Mouse (Mus musculus) lung, postnatal 0 days (tissue): ENCODE data around the gene Ubn2. TPM values are rescaled to one million over a fixed set of nuclear protein-coding genes. Genes with fewer than 3 reads are reported as not detected.

Experiments
- ATAC-seq: fragments of 200-750 bp; cut with Nextera tagmentation; 2 replicates; pipeline ENCODE4 v1.8.0; 2017; ENCODE audit warnings: moderate library complexity
- DNase-seq: peaks from one replicate; pipeline ENCODE4 v3.0.0-alpha.2; 2016; ENCODE audit warnings: low spot score
- H3K27ac ChIP-seq: fragments of 300-500 bp; sonication (generic); 2 replicates; pipeline ENCODE4 v1.5.1; 2014; ENCODE audit warnings: antibody characterized with exemption, mild to moderate bottlenecking, low read length, mixed read lengths
- H3K27me3 ChIP-seq: fragments of 300-500 bp; sonication (generic); replicated peaks from 2 replicates; pipeline ENCODE4 v1.6.1; 2014; ENCODE audit warnings: low read length, mixed read lengths; ENCODE audit not compliant: insufficient read depth
- H3K36me3 ChIP-seq: fragments of 300-500 bp; sonication (generic); 2 replicates; pipeline ENCODE4 v1.6.1; 2014; ENCODE audit warnings: low read length, mixed read lengths; ENCODE audit not compliant: insufficient read depth
- H3K4me1 ChIP-seq: fragments of 300-500 bp; sonication (generic); 2 replicates; pipeline ENCODE4 v1.6.1; 2014; ENCODE audit warnings: antibody characterized with exemption, low read depth, low read length, mixed read lengths; ENCODE audit not compliant: insufficient read depth
- H3K4me2 ChIP-seq: fragments of 300-500 bp; sonication (generic); replicated peaks from 2 replicates; pipeline ENCODE4 v1.6.1; 2014; ENCODE audit warnings: low read depth, mild to moderate bottlenecking, low read length, moderate library complexity, mixed read lengths
- H3K4me3 ChIP-seq: fragments of 300-500 bp; sonication (generic); 2 replicates; pipeline ENCODE4 v1.5.1; 2014; ENCODE audit warnings: low read depth, low read length
- H3K9ac ChIP-seq: fragments of 300-500 bp; sonication (generic); replicated peaks from 2 replicates; pipeline ENCODE4 v1.6.1; 2014; ENCODE audit warnings: low read depth, mild to moderate bottlenecking
- H3K9me3 ChIP-seq: fragments of 300-500 bp; sonication (generic); 2 replicates; pipeline ENCODE4 v1.6.1; 2016; ENCODE audit warnings: low read length, mixed read lengths
- CTCF ChIP-seq: IDR thresholded peaks from 2 replicates; pipeline ENCODE4 v1.5.1; 2016; ENCODE audit warnings: antibody characterized with exemption, mild to moderate bottlenecking
- EP300 ChIP-seq: IDR thresholded peaks from 2 replicates; pipeline ENCODE4 v1.6.1; 2016; ENCODE audit warnings: antibody characterized with exemption, mild to moderate bottlenecking, control low read depth
- WGBS: fragments of 180-500 bp; shearing (Covaris S2); extraction: QIAGEN DNeasy Blood & Tissue Kit; methylation state at CpG from one replicate; pipeline ENCODE4 v1.1.7; 2014; 5-methylcytosine and 5-hydroxymethylcytosine counted together
- polyA plus RNA-seq: library from polyadenylated mRNA; unstranded; fragments of >200 nt; fragmentation: Nextera tagmentation; extraction: Ambion mirVana; gene quantifications from 2 replicates; pipeline ENCODE4 v1.2.1, GENCODE M21; 2015

Gene Ubn2
- polyA plus RNA-seq, 1 experiment from 2014 or later = 6.9 TPM

DNA sequence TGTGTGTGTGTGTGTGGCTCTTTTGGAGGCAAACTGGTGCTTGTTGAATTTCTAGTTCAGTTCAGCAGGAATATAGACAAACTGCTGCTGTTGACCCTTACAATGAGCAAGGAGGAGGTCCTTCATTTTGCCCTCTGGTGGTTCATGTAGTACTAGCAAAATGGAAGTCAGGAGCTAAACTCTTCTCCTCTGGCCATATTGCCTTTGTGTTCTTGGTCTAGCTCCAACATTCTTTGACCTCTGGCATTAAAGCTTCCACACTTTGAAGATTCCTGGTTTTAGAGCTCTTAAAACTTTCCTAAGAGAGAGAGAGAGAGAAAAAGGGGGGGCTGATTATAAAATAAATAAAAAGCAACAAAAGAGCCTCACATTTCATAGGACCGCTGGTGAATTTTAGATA, 78.3 kb downstream of the Ubn2 start:
- no peak overlapping the region for H3K4me3 ChIP-seq
- H3K9ac ChIP-seq = no peak overlapping the region
- H3K9me3 ChIP-seq = no peaks in the 10 kb centered on the region
- no peaks in the 10 kb centered on the region for H3K36me3 ChIP-seq
- DNase-seq = peak; percentile 29
- no peaks in the 10 kb centered on the region for H3K27me3 ChIP-seq
- no peak overlapping the region for H3K27ac ChIP-seq
- TF ChIP-seq CTCF = peak; percentile 36; the same call in 1 of the 2 replicates
- no peak for TF ChIP-seq EP300
- H3K4me1 ChIP-seq = no peaks in the 10 kb centered on the region
- H3K4me2 ChIP-seq = no peak overlapping the region
- 76% methylated on average over 1 of the region's 1 CpGs for WGBS
- ATAC-seq = no peak

DNA sequence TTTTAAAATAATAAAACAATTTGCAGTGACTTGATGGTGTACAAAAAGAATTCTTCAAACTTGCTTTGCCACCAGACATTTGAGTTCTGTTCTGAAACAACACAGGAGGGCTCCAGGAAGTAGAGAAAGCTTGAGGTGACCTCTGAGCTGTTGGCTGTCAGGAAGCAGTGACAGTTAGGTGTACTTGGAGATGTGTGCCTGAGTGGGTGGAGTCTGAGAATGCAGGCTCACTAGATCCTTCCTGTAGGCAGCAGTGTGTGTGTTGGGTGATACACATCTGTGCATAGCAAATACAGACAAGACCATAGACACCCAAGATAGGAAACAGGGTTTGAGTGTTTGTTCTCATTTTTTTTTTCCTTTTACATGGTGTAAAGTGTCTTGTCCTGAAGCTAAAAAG, 79.1 kb downstream of the Ubn2 start:
- TF ChIP-seq CTCF = no peak
- no peak for TF ChIP-seq EP300
- H3K9me3 ChIP-seq = no peaks in the 10 kb centered on the region
- no peak overlapping the region for H3K4me3 ChIP-seq
- DNase-seq = no peak
- no peak overlapping the region for H3K9ac ChIP-seq
- no peak overlapping the region for H3K4me2 ChIP-seq
- H3K4me1 ChIP-seq = no peaks in the 10 kb centered on the region
- no peaks in the 10 kb centered on the region for H3K36me3 ChIP-seq
- H3K27me3 ChIP-seq = no peaks in the 10 kb centered on the region
- H3K27ac ChIP-seq = no peak overlapping the region
- no peak for ATAC-seq

GRCm38 (mm10) chr6:38515201-38515600, 81.5 kb downstream of the Ubn2 start:
- WGBS = 93% methylated on average over 4 of the region's 4 CpGs
- TF ChIP-seq CTCF (no peak), EP300 (no peak)

DNA sequence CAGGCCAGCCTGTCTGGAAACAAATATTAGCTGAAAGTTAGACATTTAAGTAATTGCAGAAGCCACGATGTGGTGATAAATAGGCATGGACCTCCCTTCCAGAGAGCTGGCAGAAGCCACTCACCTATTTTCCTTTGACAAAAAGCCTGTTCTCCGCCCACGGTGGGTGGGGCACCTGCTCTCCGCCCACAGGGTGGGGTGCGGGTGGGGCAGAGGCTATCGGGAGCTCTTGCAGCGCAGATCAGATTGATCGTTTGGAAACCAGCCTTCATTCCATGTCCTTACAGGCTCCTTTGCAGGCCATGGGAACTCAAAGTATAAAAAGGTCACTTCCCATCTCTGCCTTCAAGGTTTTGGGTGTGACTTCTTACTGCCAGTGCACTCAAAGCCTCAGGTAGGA, 90.1 kb downstream of the Ubn2 start:
- DNase-seq (no peak), ATAC-seq (no peak)
- H3K9me3 ChIP-seq = no peaks in the 10 kb centered on the region
- 22% methylated on average over 8 of the region's 8 CpGs for WGBS
- H3K4me2 ChIP-seq = peak overlapping the region; percentile 34
- no peak for TF ChIP-seq EP300
- no peak for TF ChIP-seq CTCF
- H3K9ac ChIP-seq = no peak overlapping the region
- H3K4me1 ChIP-seq = no peaks in the 10 kb centered on the region
- H3K27me3 ChIP-seq = no peaks in the 10 kb centered on the region
- H3K27ac ChIP-seq = no peak overlapping the region
- H3K4me3 ChIP-seq = no peak overlapping the region
- H3K36me3 ChIP-seq = no peaks in the 10 kb centered on the region

More at GRCm38 (mm10) chr6:38515201-38515600, 81.5 kb downstream of the Ubn2 start:
- H3K4me1 ChIP-seq = no peaks in the 10 kb centered on the region
- DNase-seq (no peak), ATAC-seq (no peak)
- no peak overlapping the region for H3K27ac ChIP-seq
- no peaks in the 10 kb centered on the region for H3K27me3 ChIP-seq
- no peak overlapping the region for H3K4me3 ChIP-seq
- H3K36me3 ChIP-seq = no peaks in the 10 kb centered on the region
- no peaks in the 10 kb centered on the region for H3K9me3 ChIP-seq
- H3K9ac ChIP-seq = no peak overlapping the region
- H3K4me2 ChIP-seq = no peak overlapping the region

DNA sequence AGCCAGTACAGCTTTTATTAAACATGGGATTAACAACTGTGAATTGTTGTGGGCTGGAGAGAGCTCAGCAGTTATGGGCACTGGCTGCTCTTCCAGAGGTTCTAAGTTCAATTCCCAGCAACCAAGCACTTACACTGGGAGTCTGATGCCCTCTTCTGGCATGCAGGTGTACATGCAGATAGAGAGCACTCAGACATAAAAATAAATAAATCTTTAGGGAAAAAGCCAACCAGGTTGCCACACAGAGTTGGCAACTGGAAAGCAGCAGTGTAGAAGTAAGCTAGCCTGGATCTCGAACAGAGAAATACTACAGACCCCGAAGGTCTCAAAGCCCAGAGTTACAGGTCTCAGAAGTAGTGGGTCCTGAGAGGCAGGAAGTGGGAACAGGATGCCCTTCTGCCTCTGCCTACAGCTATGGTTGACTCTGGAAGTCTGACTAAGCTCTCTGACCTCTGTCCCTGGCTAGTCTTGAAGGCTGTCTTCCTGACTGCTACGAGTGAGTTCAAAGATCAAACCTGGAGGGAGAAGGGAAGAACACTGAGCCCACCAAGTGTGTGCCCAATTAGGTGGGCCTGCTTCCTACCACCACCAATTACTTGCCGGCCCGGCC, 97.6 kb downstream of the Ubn2 start:
- H3K27me3 ChIP-seq = no peaks in the 10 kb centered on the region
- H3K4me3 ChIP-seq = no peak overlapping the region
- peak; percentile 66 for DNase-seq
- no peak for ATAC-seq
- no peaks in the 10 kb centered on the region for H3K9me3 ChIP-seq
- no peak overlapping the region for H3K9ac ChIP-seq
- no peak for TF ChIP-seq EP300
- peak; percentile 77 for TF ChIP-seq CTCF
- no peak overlapping the region for H3K4me2 ChIP-seq
- H3K36me3 ChIP-seq = no peaks in the 10 kb centered on the region
- no peak overlapping the region; the same call in 1 of the 2 replicates for H3K27ac ChIP-seq
- 64% methylated on average over 5 of the region's 5 CpGs for WGBS
- no peaks in the 10 kb centered on the region for H3K4me1 ChIP-seq

DNA sequence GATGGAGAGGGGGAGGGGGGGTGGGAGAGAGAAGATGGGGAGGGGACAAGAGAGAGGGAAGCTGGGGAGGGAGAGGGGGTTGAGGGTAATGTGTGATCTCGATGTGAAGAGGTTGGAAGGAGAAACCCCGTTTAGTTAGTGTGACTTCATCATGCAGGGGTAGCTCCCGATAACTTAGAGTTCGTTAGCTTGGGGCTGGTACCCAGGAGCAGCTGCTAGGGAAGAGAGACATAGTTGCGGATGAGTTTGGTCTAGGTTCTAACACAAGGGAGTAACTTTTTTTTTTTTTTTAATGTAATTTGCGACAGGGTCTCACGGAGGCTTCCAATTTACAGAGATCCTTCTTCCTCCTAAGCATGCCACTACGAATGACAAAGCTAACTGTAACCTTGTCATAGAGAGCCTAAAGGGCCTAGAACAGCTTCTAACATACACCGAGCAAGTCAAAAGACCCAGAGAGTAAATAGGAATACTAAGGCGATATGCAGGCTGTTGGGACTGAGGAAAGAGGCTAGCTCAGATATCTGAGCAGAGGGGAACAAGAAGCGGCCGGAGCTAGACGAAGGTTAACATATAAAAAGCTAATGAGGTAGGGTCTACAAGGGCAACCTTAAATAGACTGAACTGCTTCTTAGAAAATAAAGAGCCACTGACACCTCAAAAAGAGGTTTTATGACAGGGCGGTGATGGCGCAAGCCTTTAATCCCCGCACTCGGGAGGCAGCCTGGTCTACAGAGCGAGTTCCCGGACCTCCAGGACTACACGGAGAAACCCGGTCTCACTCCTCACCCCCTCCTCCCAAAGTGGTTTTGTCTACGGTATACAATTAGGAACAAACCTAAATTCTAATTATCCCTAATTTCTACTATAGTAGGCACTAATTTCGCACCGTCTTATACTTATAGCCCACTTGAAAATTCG, 99.0 kb downstream of the Ubn2 start:
- Histone ChIP-seq H3K27me3 (no peaks in the 10 kb centered on the region), H3K9ac (peak overlapping the region; percentile 70), H3K36me3 (no peaks in the 10 kb centered on the region), H3K4me1 (no peaks in the 10 kb centered on the region), H3K4me3 (peak overlapping the region; percentile 87), H3K27ac (peak overlapping the region; percentile 95), H3K4me2 (peak overlapping the region; percentile 64), H3K9me3 (no peaks in the 10 kb centered on the region)
- ATAC-seq = peak; percentile 21
- peak; percentile 39 for DNase-seq
- WGBS = 8% methylated on average over 25 of the region's 25 CpGs
- no peak for TF ChIP-seq CTCF
- TF ChIP-seq EP300 = no peak
